9 mouse cellular contexts compared by ENCODE assay signal in genomic region chr9:21496308-21497049, GRCm38 (mm10). TPM values are rescaled to one million over a fixed set of nuclear protein-coding genes. Genes with fewer than 3 reads are reported as not detected.
A peak's percentile ranks its signal among the peaks of the same experiment; 100 is the strongest.
DNase-seq lines count a peak whose midpoint lies in the region; ATAC-seq and TF ChIP-seq lines count a peak whose summit lies in the region.
"Had no signal": no experiment of that assay in that cellular context is flagged by ENCODE, and none has a peak within 500 bp of the region (broad histone marks: within the 10 kb centered on the region; RNA-seq: fewer than 3 reads in every experiment).

No protein-coding gene starts in this region.

- ATAC-seq in liver, embryonic 11.5 days (replicated peaks; ENCODE audit: low FRiP score): no peak
- ATAC-seq in liver, postnatal 0 days: no peak
- ATAC-seq in heart, embryonic 13.5 days (ENCODE audit: extremely low read depth, insufficient number of reproducible peaks, low FRiP score, low TSS enrichment): no peak
- ATAC-seq in neural tube, embryonic 12.5 days (ENCODE audit: low FRiP score, low read depth): no peak
- ATAC-seq in megakaryocyte progenitor cell, adult 5-6 weeks (replicated peaks; ENCODE audit: poor library complexity): no peak

- H3K27ac ChIP-seq in liver, embryonic 11.5 days (ENCODE audit: low read depth, low read length): peak overlapping the region; percentile 13; the same call in 1 of the 2 replicates
- H3K27ac ChIP-seq in liver, postnatal 0 days (ENCODE audit: low read depth): no peak overlapping the region
- H3K27ac ChIP-seq in heart, embryonic 13.5 days (replicated peaks): peak overlapping the region; percentile 67
- H3K27ac ChIP-seq in neural tube, embryonic 12.5 days: no peak overlapping the region
- H3K27ac ChIP-seq: liver, embryonic 14.5 days had no signal

- H3K27me3 ChIP-seq in liver, embryonic 11.5 days (replicated peaks; ENCODE audit: control insufficient read depth, insufficient read depth, low read length): no peaks in the 10 kb centered on the region
- no peaks in the 10 kb centered on the region for H3K27me3 ChIP-seq in liver, postnatal 0 days (ENCODE audit: insufficient read depth, low read length)
- H3K27me3 ChIP-seq in heart, embryonic 13.5 days (replicated peaks): no peaks in the 10 kb centered on the region
- no peaks in the 10 kb centered on the region for H3K27me3 ChIP-seq in neural tube, embryonic 12.5 days (replicated peaks)

- H3K4me3 ChIP-seq in liver, embryonic 11.5 days (ENCODE audit: low read depth, low read length): no peak overlapping the region
- H3K4me3 ChIP-seq in liver, postnatal 0 days (ENCODE audit: low read depth, low read length): no peak overlapping the region
- no peak overlapping the region for H3K4me3 ChIP-seq in heart, embryonic 13.5 days
- no peak overlapping the region for H3K4me3 ChIP-seq in neural tube, embryonic 12.5 days

- H3K9ac ChIP-seq in liver, embryonic 11.5 days (ENCODE audit: low read depth, low read length): no peak overlapping the region
- H3K9ac ChIP-seq in liver, postnatal 0 days (replicated peaks): no peak overlapping the region
- no peak overlapping the region for H3K9ac ChIP-seq in heart, embryonic 13.5 days
- H3K9ac ChIP-seq in neural tube, embryonic 12.5 days: 0 out of 2 replicates have a peak overlapping the region, but pooled peaks have one; percentile 33
- H3K9ac ChIP-seq: liver, embryonic 14.5 days had no signal

- no peaks in the 10 kb centered on the region for H3K9me3 ChIP-seq in liver, embryonic 11.5 days (ENCODE audit: control insufficient read depth, low read length)
- H3K9me3 ChIP-seq in liver, postnatal 0 days (ENCODE audit: low read length): no peaks in the 10 kb centered on the region
- H3K9me3 ChIP-seq in heart, embryonic 13.5 days: no peaks in the 10 kb centered on the region
- no peaks in the 10 kb centered on the region for H3K9me3 ChIP-seq in neural tube, embryonic 12.5 days

- TF ChIP-seq CTCF in liver, postnatal 0 days (IDR thresholded peaks at IDR 0.05; ENCODE audit: low read depth): no peak

- WGBS in liver, embryonic 11.5 days: 89% methylated on average over 19 of the region's 19 CpGs
- WGBS in liver, postnatal 0 days (ENCODE audit: insufficient replicate concordance): 83% methylated on average over 17 of the region's 19 CpGs
- 77% methylated on average over 19 of the region's 19 CpGs for WGBS in heart, embryonic 13.5 days
- WGBS in neural tube, embryonic 12.5 days: 85% methylated on average over 19 of the region's 19 CpGs

- peaks cover 6% of the 10 kb centered on the region for H3K4me1 ChIP-seq in liver, embryonic 11.5 days (replicated peaks; ENCODE audit: control insufficient read depth, insufficient read depth, low read length)
- no peaks in the 10 kb centered on the region for H3K4me1 ChIP-seq in liver, postnatal 0 days (ENCODE audit: insufficient read depth)
- peaks cover 11% of the 10 kb centered on the region for H3K4me1 ChIP-seq in heart, embryonic 13.5 days
- no peaks in the 10 kb centered on the region for H3K4me1 ChIP-seq in neural tube, embryonic 12.5 days

- no peak for DNase-seq in liver, embryonic 11.5 days (ENCODE audit: low spot score)
- DNase-seq in liver, postnatal 0 days: no peak
- peak; percentile 83 for DNase-seq in embryo, embryonic 10 days (ENCODE audit: low spot score)
- no peak for DNase-seq in layer of hippocampus, postnatal 36 days
- no peak for DNase-seq in thymus, postnatal 10 days (ENCODE audit: low spot score in 2 of 2)

- no peak for TF ChIP-seq EP300 in liver, postnatal 0 days (IDR thresholded peaks at IDR 0.05; ENCODE audit: low read depth)

- peaks cover 19% of the 10 kb centered on the region for H3K36me3 ChIP-seq in liver, embryonic 11.5 days (ENCODE audit: control insufficient read depth, insufficient read depth, low read length)
- peaks cover 57% of the 10 kb centered on the region for H3K36me3 ChIP-seq in liver, postnatal 0 days (replicated peaks; ENCODE audit: insufficient read depth, low read length)
- peaks cover 72% of the 10 kb centered on the region for H3K36me3 ChIP-seq in heart, embryonic 13.5 days
- peaks cover 53% of the 10 kb centered on the region for H3K36me3 ChIP-seq in neural tube, embryonic 12.5 days

- H3K4me2 ChIP-seq in liver, embryonic 11.5 days: no peak overlapping the region
- no peak overlapping the region for H3K4me2 ChIP-seq in liver, postnatal 0 days (ENCODE audit: low read depth, low read length)
- peak overlapping the region; percentile 24; the same call in 1 of the 2 replicates for H3K4me2 ChIP-seq in heart, embryonic 13.5 days
- no peak overlapping the region for H3K4me2 ChIP-seq in neural tube, embryonic 12.5 days (replicated peaks)

RNA-seq across cellular contexts. Expression of gene Tmed1, which starts 13.6 kb away (rescaled TPM):
- polyA plus RNA-seq in liver, embryonic 11.5 days (2014; fragmentation: Nextera tagmentation; extraction: Ambion mirVana): 68.6 and 70.2 TPM in 2 replicates
- polyA plus RNA-seq in liver, postnatal 0 days (2015; fragmentation: Nextera tagmentation; extraction: Ambion mirVana): 34.6 and 38.0 TPM in 2 replicates
- polyA plus RNA-seq in heart, embryonic 13.5 days (2015; fragmentation: Nextera tagmentation; extraction: Ambion mirVana): 88.9 and 103 TPM in 2 replicates
- 67.3 and 69.1 TPM in 2 replicates for polyA plus RNA-seq in neural tube, embryonic 12.5 days (2016; fragmentation: Nextera tagmentation; extraction: Ambion mirVana)
- 10 to 100 TPM; 10.6 to 11.4 TPM for total RNA-seq in layer of hippocampus, postnatal 36 days (2021)
- 8.5 and 8.6 TPM in 2 replicates for total RNA-seq in megakaryocyte progenitor cell, adult 5-6 weeks (2015)
- 16.2 and 19.5 TPM in 2 replicates for total RNA-seq in megakaryocyte progenitor cell, adult 5-6 weeks (2017)

RNA-seq across cellular contexts. Expression of gene AB124611, which starts 29.5 kb away (rescaled TPM):
- 3.7 and 4.3 TPM in 2 replicates for polyA plus RNA-seq in liver, embryonic 11.5 days (2014; fragmentation: Nextera tagmentation; extraction: Ambion mirVana)
- polyA plus RNA-seq in liver, postnatal 0 days (2015; fragmentation: Nextera tagmentation; extraction: Ambion mirVana): 13.6 and 14.2 TPM in 2 replicates
- 2.1 and 2.6 TPM in 2 replicates for polyA plus RNA-seq in heart, embryonic 13.5 days (2015; fragmentation: Nextera tagmentation; extraction: Ambion mirVana)
- polyA plus RNA-seq in neural tube, embryonic 12.5 days (2016; fragmentation: Nextera tagmentation; extraction: Ambion mirVana): 4.5 and 4.7 TPM in 2 replicates
- total RNA-seq in layer of hippocampus, postnatal 36 days (2021): under 1 TPM in 1 of 2 experiments, not detected in 1; 0.33 TPM
- 17.9 and 28.6 TPM in 2 replicates for total RNA-seq in megakaryocyte progenitor cell, adult 5-6 weeks (2015)
- total RNA-seq in megakaryocyte progenitor cell, adult 5-6 weeks (2017): 29.6 and 45.9 TPM in 2 replicates

RNA-seq across cellular contexts. Expression of gene Carm1, which starts 50.2 kb away (rescaled TPM):
- polyA plus RNA-seq in liver, embryonic 11.5 days (2014; fragmentation: Nextera tagmentation; extraction: Ambion mirVana): 54.9 TPM in 2 replicates
- 8.6 TPM in 2 replicates for polyA plus RNA-seq in liver, postnatal 0 days (2015; fragmentation: Nextera tagmentation; extraction: Ambion mirVana)
- 25.9 and 27.9 TPM in 2 replicates for polyA plus RNA-seq in heart, embryonic 13.5 days (2015; fragmentation: Nextera tagmentation; extraction: Ambion mirVana)
- polyA plus RNA-seq in neural tube, embryonic 12.5 days (2016; fragmentation: Nextera tagmentation; extraction: Ambion mirVana): 64.4 and 77.4 TPM in 2 replicates
- total RNA-seq in layer of hippocampus, postnatal 36 days (2021): 10 to 100 TPM; 75.6 to 81.5 TPM
- 49.4 and 56.5 TPM in 2 replicates for total RNA-seq in megakaryocyte progenitor cell, adult 5-6 weeks (2015)
- total RNA-seq in megakaryocyte progenitor cell, adult 5-6 weeks (2017): 21.1 and 21.8 TPM in 2 replicates

Comparison
In these comparisons a context has a peak if more than half of its experiments do, and no peak if none do; other contexts are left out.
1. H3K27ac ChIP-seq: peak in liver, embryonic 11.5 days (single experiment) and heart, embryonic 13.5 days (single experiment); none in liver, postnatal 0 days (single experiment) and neural tube, embryonic 12.5 days (single experiment).